Mouse (Mus musculus) ES-Bruce4 (cell line): ENCODE measurements around the gene Olfr1450.

ENCODE experiments used
- CTCF ChIP-seq: IDR thresholded peaks from one replicate; pipeline ENCODE4 v1.8.1; 2011; ENCODE audit warnings: low read depth, low read length
- POLR2A ChIP-seq: IDR thresholded peaks from one replicate; pipeline ENCODE4 v1.8.1; 2011; ENCODE audit warnings: low read length; ENCODE audit not compliant: insufficient read depth

DNA sequence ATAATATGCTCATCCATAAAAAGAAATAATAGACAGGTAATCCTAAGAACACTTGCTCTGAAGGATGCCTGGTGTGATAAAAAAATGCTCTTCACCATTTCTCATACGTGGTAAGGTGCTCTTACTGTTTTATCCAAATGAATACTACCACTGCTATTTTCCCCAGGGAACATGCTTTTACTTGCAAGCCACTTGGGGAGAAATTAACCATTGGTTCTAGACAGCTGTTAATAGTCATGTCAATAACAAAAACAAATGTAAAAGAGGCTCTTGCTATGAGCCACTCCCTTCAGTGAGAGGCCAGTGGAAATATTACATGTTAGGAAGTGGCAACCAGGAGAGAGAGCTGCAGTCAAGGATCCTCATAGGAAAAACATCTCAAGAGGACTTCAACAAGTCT lies 25.7 kb upstream of the Olfr1450 start, which contains the start of gene Olfr1448:
- TF ChIP-seq POLR2A (no peak), CTCF (no peak)
